Mouse (Mus musculus) thymus, postnatal 4 days (tissue): ENCODE measurements around the gene Sgsm2.

Experiments
- DNase-seq: peaks from one replicate; pipeline ENCODE4 v3.0.0; 2021

Sgsm2 gene

DNA sequence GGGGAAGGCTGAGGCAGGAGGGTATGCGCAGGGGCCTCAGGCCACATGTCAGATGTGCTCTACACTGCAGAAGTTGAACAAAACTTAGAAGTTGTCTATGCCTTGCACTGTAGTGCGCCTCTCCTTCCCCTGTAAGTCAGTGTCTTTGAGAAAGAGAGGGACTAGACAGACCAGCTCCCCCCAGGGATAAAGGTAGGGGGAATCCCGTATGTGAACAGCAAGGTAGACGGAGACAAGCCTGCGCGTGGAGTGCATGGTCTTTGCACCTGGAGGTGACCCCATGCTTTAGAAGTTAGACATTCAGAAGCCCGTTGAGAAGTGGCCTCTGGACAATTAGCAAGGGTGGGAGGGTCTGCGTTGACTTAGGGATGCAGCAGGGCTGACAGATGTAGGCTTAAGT lies 56.1 kb downstream of the Sgsm2 start:
- DNase-seq = no peak

DNA sequence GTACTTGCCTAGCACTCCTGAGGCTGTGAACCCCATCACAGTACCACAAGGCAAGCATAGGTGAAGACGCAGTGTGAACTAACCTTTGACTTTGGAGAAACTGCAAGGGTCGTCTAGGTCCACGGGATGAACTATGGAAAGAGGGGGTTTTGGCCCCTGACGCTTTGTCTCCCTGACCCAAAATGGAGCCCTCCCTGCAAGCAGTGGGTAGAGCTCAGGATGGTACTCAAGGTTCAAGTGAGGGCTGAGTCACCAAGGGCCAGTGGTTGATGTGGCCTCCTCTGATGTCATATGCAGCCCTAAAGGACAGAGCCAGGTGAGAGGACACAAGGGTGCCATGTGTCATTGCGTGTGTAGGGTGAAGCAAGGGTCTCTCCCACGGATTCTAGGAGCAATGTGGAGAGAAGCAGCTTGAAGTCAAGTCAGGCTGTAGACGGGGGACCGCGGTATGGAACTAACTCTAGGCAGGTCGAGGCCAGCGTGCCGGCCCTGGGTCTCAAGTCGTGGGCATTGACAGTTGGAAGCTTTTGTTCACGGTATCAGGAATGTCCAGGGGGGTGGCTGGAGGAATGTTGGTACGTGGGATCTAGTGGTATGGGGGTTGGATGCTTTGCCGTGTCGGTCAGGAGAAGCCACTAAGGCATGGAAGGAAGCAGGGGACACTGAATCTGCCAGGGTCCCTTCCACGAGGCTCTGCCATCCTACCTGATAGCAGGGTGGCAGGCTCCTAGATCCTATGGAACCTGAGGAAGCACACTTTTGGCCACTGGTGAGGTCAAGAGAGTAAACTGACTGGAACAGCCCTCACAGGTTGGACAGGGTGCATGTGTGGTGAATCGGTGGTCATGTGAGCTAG lies 56.8 kb downstream of the Sgsm2 start:
- no peak for DNase-seq

DNA sequence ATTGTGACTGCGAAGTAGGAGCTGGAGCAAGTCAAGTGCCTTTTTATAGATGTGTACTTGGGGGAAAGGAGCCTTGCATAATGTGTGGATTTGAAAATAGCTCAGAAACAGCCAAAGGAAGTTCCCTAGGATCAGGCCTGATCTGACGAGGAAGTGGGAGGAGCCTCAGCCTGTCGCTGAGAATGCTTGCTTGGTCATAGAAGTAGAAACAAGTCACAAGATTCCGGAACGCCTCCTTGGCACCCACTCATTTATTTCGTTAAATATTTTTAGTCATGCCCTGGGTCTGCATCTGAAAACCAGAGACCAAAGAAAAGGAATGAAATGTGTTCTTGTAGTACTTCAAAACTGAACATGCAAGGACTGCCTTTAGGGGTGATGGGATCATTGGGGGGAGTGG lies 57.9 kb downstream of the Sgsm2 start:
- peak; percentile 65 for DNase-seq

DNA sequence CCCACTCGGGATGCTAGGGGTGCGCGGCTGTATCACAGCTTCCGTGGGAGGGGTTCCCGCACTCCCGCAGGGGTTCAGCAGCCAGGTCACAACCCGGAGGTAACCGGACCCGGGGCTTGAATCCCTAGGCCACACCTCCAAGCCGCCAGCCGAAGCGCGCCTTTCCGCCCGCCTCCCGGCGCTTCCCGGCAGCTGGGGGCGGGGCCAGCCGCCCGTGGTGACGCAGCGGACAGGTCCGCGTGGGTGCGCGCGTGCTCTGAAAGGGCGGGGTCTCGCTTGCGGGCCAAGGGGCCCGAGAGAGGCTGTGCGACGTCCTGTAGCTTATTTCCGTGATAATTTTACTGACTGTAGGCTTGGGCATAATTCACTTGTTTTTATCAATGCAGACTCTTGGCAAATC lies 58.4 kb downstream of the Sgsm2 start:
- peak; percentile 95 for DNase-seq

DNA sequence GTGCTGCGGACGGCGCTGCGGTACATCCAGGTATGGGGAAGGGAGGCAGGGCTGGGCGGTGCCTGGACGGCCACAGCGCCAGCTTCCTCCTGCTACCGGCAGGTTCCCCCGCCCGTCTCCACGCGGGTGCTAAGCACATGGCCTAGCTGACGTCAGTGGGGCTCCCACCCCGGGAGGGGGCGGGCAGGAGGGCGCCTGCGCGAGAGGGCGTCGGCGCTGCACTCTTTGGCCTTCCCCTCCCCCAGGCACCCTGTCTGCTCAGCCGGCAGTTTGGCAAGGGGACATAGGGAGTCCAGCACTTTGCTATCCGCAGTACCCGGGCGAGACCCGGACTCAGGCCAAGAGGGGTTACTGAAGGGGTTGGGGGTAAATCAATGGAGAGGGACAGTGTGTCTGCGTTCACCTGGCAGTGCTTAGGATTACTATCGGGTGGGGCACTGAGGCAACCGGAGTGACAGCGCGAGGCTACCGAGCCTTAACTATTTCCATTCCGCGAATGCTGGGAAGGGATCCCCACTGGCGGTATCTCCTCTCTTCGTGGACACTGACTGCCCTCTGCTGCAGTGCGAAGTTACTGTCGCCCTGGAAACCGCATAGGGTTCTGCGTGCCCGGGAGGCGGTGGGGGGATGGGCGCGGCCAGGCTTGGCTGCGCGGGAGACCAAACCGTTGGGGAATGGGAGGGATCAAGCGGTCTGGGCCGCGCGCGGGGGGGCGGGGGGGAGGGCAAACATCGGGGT lies 59.0 kb downstream of the Sgsm2 start:
- peak; percentile 95 for DNase-seq

DNA sequence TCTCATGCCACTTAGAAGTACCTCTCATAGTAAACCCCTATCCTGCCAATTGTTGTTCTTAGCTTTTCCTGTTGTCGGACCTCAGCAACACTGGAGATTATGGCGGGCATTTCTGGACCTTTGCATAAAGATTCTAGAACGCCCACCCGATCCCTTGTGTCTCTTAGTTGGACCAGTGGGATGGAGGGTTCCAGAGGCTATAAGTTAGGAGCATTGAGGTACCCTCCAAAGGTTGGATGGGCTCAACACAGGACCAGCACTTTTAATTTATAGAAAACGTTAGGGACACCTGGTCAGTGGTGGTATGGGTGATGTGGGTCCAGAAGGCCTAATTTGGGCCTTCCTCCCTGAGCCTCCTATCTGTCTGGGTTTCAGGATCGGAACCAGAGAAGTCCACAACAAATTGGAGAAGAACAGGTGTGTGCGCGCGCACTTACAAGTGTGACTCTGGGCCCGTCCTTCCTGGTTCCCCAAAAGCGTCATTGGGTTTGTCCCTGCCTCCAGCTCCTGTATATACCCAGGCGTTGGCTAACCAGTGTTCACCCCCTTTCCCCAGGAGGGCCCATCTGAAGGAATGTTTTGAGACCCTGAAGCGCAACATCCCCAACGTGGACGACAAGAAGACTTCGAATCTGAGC lies 59.7 kb downstream of the Sgsm2 start:
- peak; percentile 39 for DNase-seq

DNA sequence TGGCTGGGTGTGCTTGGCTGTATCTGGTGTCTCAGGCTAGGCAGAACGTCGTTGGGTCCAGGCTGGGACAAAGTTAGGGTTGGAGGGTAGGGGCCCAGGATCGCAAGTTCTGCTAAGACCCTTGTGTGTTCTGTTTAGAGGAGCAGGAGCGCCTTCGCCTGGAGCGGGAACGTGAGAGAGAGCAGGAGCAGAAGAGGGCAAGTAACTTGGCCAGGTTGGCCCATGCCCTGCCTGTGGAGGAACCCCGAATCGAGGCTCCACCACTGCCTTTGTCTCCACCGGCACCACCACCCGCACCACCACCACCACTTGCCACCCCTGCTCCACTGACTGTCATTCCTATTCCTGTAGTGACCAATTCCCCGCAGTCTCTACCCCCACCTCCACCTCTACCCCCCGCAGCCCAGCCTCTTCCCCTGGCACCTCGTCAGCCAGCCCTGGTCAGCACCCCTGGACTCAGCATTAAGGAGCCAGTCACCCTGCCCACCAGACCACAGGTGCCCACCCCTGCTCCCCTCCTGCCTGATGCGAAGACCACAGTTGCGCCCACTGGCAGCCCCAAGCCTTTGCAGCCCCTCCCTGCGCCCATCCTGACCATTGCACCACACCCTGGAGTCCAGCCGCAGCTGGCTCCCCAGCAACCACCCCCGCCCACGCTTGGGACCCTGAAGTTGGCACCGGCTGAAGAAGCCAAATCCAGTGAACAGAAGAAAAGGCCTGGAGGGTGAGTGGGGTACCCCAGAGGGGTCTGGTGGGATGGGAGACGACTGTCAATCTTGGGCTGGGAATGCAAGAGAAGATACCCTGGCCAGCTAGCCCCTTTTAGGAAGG lies 60.4 kb downstream of the Sgsm2 start:
- peak; percentile 21 for DNase-seq

DNA sequence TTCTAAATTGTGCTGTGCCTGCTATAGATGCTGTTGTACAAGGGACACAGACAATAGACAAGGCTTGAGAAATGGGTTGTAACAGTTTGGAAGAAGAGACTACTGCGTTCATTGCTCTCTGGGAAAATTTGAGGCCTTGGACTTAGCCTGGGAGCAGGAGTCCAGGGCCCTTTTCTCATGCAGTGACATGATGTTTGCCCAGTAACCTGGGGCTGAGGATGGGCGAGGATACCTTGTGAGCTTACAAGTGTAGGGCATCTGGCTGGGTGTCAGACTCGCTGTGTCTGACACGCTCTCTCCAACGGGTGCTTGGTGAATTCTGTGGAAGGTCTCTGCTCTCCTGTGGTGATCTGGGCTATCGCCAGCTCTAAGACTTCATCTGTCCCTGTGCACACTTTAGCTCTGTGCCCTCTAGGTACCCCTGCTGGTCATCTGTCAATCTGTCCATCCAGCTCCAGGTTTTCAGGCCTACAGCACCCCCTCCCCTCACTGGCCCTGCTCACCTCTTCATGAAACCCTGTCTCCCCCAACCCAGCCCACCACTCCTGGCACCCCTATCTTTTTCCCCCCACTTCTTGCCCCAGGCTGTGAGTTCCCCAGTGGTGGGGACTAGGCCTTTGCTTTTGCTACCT lies 61.2 kb downstream of the Sgsm2 start:
- DNase-seq = no peak

DNA sequence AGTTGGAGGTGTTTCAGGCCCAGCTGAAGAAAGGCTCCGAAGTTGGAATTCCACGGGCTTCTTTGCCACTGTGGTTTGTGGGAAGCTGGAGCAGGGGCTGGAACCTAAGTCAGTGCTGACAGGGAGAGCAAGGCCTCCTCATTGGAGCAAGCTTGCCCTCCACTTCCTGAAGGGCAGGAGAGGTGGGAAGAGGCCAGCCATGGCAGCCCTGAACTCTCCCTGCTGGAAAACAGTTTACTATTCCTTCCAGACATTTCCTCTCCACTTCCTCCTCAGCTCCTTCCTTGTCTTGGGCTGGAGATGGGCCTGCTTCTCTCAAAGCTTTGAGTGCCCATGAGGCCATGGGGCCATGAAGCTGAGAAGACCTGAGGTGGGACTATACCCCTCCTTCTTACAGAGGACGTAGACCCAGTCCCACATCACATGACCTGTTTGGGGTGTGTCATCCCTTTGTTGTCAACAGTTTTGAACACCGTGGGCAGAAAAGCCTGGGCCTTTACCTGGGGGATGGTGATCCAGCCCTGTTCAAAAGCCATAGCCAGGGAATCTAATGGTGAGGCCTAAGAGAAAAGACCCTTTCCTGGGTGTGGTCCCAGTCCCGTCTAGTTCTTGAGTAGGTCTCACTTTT lies 62.1 kb downstream of the Sgsm2 start:
- DNase-seq = no peak

DNA sequence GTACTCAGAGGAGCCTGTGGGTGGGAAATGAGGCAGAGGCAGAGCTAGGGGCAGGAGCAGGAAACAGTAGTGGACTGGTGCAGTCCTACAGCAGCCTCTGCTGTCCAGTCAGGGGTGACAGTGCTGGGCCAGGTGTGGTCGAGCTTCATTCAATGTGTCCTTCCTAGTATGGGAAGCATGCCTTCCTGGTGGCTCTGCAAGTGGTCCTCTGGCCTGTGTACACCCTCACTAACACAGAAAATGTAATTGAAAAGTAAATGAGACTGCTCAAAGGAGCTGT lies 62.6 kb downstream of the Sgsm2 start:
- DNase-seq = no peak

DNA sequence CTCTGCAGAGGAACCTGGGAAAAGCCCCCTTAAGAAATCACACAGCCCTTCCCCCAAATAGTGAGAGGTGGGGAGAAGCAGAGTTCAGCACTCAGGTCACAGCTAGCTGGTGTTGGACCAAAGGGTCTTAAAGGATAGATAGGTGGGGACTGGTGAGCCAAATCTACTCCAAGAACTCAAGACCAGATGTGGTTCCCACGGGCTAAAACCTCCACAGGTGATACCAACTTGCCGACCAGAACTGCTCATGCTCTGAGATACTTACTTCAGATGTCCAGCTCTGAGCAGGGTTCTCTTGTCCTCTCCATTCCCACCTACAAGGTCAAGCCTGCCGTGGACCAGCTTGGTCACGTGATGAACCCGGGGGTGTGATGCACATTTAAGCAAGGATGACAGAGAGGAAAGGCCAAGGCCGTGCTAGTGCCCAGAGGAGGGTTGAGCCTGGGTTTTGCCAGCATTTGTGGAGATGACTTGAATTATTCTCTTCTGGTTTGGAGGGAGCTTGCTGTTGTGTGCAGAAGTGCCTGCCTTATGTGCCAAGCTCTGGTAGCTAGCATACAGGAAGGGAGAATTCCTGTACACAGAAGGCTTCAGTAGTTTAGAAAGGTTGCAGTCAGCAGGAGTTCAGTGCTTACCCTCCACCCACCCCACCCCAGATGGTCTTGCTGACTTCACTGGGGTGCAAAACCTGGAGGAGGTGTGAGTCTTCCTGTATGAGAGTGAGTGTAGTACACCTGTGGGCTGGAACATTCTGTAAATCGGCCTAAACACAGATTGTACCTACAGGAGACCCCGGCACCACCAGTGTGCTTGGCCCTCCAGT lies 63.1 kb downstream of the Sgsm2 start:
- no peak for DNase-seq

DNA sequence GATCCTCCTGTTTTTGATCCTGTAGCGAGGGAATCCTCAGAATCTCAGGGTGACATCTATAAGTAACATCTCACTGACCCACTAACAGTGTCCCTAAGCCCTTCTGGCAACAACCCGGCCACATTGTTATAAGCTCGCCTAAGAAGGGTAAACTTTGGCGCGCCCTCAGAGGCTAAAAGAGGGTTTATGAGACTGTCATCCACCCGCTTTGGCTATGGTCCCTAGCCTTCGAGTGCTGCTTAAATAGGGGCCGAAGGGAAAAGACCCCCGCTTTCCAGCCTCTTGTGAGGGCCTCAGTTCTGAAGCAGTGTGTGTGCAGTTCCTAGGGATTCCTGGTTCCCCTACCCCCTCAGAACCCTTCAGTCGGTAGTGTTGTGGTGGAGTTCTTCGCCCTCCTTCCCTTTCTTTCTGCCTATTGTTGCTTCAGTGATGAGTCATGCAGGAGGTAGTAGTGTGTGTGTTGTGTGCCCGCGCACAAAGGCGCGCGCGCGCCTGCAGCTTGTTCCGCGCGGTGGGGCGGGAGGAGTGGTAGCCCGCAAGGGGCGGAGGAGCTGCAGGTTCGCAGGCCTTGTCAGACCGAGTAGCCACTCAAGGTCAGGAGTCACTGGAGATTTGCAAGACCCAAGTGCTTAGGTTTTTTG lies 64.2 kb downstream of the Sgsm2 start:
- DNase-seq = peak; percentile 82

DNA sequence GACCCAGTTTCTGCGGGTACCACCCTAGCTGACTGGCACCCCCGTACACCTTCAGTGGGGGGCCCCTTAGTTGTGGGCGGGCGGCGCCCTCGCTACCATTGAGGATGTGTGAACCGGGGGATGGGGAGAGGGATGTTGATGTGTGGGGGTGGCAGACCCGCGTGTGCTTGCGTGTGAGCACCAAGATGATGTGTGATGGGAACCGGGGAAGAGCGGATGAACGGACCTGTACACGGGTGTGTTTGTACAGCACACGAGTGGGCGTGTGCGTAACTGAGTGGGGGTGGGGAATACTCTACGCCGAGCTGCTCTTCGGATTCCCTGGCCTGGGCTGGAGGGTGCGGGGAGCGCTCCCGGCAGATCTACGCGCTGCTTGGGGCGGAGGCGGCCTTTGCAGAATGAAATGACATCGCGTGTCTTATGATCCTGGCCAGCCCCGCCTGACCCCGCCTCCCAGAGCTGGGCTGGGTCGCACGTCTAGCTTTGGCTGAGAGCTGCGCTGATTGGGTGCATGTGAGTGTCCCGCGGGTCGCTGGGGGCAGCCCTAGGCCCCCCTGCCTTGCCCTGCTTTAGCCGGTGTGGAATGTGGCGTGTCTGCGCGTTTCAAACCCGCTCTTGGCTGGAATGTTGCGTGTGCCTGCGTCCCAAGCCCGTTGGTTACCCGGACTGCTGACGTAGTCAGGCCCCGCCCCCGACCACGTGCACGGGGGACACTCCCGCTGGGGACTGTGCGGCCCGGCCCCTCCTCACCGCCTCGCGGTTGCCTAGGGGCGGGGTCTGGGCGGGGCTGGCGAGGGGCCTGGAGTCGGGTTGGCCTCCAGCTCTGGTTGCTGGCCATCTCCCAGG lies 65.0 kb downstream of the Sgsm2 start:
- DNase-seq = peak; percentile 98

DNA sequence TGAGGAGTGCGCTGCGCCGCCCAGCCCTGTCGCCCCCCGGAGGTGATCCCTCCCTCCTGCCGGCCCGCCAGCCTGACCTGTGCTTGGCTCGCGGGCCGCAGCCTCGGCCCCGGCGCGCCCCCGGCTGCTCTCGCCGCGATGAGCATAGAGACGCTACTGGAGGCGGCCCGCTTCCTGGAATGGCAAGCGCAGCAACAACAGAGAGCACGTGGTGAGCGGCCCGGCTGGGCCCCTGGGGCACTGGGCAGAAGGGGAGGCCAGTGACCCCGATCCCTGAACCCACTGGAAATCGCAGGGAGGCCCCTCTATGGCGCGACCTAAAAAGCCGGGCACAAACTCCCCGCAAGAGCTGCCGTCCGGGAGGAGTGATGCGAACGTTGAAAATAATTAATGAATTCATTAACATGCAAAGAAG lies 65.7 kb downstream of the Sgsm2 start:
- DNase-seq = peak; percentile 72

DNA sequence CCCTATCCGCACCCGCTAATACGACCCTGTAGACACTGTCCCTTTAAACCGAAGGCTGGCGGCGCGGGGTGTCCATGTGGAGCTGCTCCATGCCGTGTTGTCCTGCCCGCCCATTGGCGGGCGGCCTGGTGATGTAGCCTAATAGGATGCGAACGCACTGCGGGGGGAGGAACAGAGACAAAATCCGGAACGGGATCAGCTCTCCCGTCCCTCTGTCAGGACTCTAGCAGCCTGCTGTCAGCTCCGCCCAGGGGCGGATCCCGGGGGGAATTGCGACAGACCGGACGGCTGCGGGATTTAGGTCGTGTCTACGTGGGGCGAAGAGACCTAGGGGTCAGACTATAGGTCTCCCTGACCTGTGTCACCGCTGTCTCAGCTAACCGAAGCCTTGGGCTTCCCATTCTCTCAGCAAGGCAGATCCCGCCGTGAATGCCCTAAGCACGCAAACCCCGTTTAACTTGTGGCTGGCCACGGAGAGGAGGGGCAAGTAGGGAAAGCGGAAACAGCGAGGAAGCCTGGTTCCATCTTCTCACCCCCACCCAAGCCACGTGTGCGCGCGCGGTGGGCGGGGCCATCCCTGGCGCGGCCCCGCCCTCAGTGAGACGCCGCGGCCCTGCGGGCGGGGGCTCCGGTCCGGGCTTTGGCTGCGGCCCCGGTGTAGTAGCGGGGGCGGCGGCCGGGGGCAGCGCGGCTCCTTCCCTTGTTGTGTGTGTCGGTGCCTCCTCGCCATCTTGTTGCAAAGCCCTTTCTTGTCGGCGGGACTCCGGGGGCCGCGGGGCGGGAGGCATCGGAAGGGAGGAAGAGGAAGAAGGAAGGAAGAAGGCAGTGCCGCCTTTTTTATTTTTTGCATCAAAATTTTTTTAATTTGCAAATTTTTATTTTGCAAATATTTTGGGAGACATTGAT lies 66.4 kb downstream of the Sgsm2 start, which contains the start of gene Mnt:
Mnt (plus strand) TSS at position 665 of the 906 bp plus-strand sequence.
- peak; percentile 93 for DNase-seq

DNA sequence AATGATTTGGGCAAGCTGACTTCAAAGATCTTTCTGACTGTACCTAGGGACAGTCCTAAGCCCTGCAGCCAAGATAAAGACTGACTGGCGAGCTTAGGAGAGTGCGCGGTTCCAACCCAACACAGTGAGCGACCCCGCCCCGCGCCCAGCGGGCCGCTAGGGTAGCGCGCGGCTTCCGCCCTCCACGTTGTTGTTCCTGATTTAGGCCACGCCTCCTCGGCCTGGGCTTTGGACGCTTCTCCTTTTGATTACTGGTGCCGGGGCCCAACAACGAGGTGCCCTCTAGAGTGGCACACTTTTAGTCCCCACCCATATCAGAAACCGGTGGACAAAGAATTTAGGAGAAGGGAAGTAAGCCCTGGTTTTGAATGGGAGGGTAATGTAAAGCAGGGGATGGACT lies 67.0 kb downstream of the Sgsm2 start:
- DNase-seq = peak; percentile 89

DNA sequence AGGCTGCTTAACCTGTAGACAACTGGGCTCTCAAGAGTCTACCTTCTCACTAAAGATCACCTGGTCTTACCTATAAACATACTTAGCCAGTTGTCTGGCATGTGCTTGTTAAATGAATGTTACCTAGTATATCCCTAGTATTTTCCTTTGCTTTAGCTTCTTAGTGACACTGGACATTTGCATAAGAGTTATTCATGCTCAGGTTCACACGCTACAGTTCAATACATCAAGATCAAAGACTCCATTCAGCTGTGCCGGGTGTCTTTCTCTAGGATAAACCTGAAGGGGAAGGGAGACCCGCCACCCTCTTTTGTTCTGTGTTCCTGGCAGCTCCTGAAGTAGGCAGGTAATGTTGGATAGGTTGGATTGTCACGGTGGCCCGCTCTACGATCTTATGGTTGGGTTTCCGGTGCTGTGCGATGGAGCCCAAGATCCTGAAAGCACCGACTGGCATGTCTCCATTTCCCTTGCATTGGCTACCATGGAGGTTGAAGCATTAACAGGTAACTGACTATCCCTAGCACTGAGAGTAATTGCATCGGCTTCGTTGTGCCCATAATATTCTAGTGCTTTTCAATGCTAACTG lies 67.8 kb downstream of the Sgsm2 start:
- peak; percentile 30 for DNase-seq

DNA sequence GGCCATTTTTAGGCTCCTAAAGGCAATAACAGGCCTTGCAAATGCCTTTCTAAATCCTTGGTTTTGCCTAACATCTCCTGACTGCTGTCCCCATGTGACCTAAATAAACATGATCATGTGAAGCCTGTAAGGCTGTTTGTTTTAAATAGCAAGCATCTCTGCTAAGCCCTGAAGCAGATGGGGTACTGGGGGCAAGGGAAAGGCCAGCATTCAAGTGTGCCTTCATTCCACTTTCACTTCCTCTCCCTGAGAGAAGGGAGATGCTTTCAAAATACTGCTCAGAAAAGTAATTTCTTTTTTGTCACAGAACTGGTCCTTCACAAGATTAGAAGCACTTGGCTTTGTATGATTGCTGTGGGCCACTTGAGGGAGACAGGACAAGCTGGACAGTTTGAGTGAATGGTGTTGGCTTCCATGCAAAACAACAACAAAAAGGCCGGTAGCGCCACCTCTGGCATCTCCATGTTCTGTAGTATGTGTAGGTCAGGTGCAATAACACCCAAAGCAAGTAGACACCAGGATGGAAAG lies 68.4 kb downstream of the Sgsm2 start:
- peak; percentile 49 for DNase-seq
